Comparison of ENCODE assay signal across 10 mouse cellular contexts in genomic region chr6:51119691-51120302, GRCm38 (mm10).
DNase-seq lines count a peak whose midpoint lies in the region; ATAC-seq lines count a peak whose summit lies in the region.
"Had no signal": no experiment of that assay in that cellular context is flagged by ENCODE, and none has a peak within 500 bp of the region (broad histone marks: within the 10 kb centered on the region; RNA-seq: fewer than 3 reads in every experiment).

No protein-coding gene starts in this region.

- WGBS in lung, embryonic 15.5 days = 38% methylated on average over 12 of the region's 12 CpGs

- peaks cover 12% of the 10 kb centered on the region; the same call in 1 of the 2 replicates for H3K4me1 ChIP-seq in lung, embryonic 15.5 days

- no peaks in the 10 kb centered on the region for H3K9me3 ChIP-seq in lung, embryonic 15.5 days
- H3K9me3 ChIP-seq: forebrain, embryonic 13.5 days had no signal

- H3K4me2 ChIP-seq in lung, embryonic 15.5 days = no peak overlapping the region
- H3K4me2 ChIP-seq: forebrain, embryonic 13.5 days had no signal

- H3K36me3 ChIP-seq in lung, embryonic 15.5 days = no peaks in the 10 kb centered on the region

- DNase-seq in cerebellum, postnatal 10 days = peak; percentile 77 to 83
- DNase-seq in cerebellum, adult 11-12 months = no peak
- no peak for DNase-seq in lung, adult 18-20 months
- DNase-seq in kidney, adult 9 months = peak; percentile 24
- peak; percentile 39 for DNase-seq in ovary, postnatal 36 days (ENCODE audit: low spot score)
- DNase-seq in natural killer cell, adult 2 months (ENCODE audit: low spot score in 2 of 2) = no peak
- DNase-seq in gastrocnemius, adult 18-20 months (ENCODE audit: low spot score) = no peak

- no peak; the same call in 1 of the 2 replicates for ATAC-seq in lung, embryonic 15.5 days (ENCODE audit: borderline replicate concordance, extremely low read depth, low FRiP score, low TSS enrichment)
- ATAC-seq: forebrain, embryonic 13.5 days; inflammation-experienced regulatory T-cells, adult 6 months had no signal

- H3K27me3 ChIP-seq in lung, embryonic 15.5 days = no peaks in the 10 kb centered on the region
- H3K27me3 ChIP-seq: forebrain, embryonic 13.5 days had no signal

- peak overlapping the region; percentile 37 for H3K27ac ChIP-seq in lung, embryonic 15.5 days
- H3K27ac ChIP-seq: forebrain, embryonic 13.5 days had no signal

- H3K9ac ChIP-seq in lung, embryonic 15.5 days = no peak overlapping the region
- H3K9ac ChIP-seq: forebrain, embryonic 13.5 days had no signal

- H3K4me3 ChIP-seq in lung, embryonic 15.5 days = no peak overlapping the region
- H3K4me3 ChIP-seq: forebrain, embryonic 13.5 days had no signal

Comparison
In these comparisons a context has a peak if more than half of its experiments do, and no peak if none do; other contexts are left out.
1. DNase-seq: peak in cerebellum, postnatal 10 days (2 of 2), kidney, adult 9 months (single experiment) and ovary, postnatal 36 days (single experiment); none in cerebellum, adult 11-12 months (single experiment), lung, adult 18-20 months (0 of 2), natural killer cell, adult 2 months (0 of 2) and gastrocnemius, adult 18-20 months (single experiment).